Mouse (Mus musculus) limb, embryonic 14.5 days (tissue): ENCODE data around the gene Ppp1r3d. TPM values are rescaled to one million over a fixed set of nuclear protein-coding genes. Genes with fewer than 3 reads are reported as not detected.
A peak's percentile ranks its signal among the peaks of the same experiment; 100 is the strongest.

Source experiments
- ATAC-seq: fragments of 200-750 bp; cut with Nextera tagmentation; 2 replicates; pipeline ENCODE4 v1.8.0; 2017; ENCODE audit warnings: low read depth, moderate number of reproducible peaks, moderate TSS enrichment; ENCODE audit not compliant: low FRiP score
- DNase-seq: peaks from one replicate; pipeline ENCODE4 v3.0.0-alpha.2; 2015; ENCODE audit warnings: low spot score
- H3K27ac ChIP-seq: fragments of 300-500 bp; sonication (generic); replicated peaks from 2 replicates; pipeline ENCODE4 v1.5.1; 2014; ENCODE audit warnings: low read depth, mild to moderate bottlenecking, low read length, moderate library complexity, mixed read lengths
- H3K27me3 ChIP-seq: fragments of 300-500 bp; sonication (generic); 2 replicates; pipeline ENCODE4 v1.6.1; 2014; ENCODE audit warnings: low read length, mixed read lengths; ENCODE audit not compliant: control insufficient read depth, insufficient read depth
- H3K36me3 ChIP-seq: fragments of 300-500 bp; sonication (generic); 2 replicates; pipeline ENCODE4 v1.6.1; 2014; ENCODE audit warnings: mild to moderate bottlenecking, low read length, moderate library complexity, mixed read lengths; ENCODE audit not compliant: control insufficient read depth, insufficient read depth
- H3K4me1 ChIP-seq: fragments of 300-500 bp; sonication (generic); 2 replicates; pipeline ENCODE4 v1.6.1; 2014; ENCODE audit warnings: antibody characterized with exemption, low read length, mixed read lengths; ENCODE audit not compliant: control insufficient read depth, insufficient read depth
- H3K4me2 ChIP-seq: fragments of 300-500 bp; sonication (generic); replicated peaks from 2 replicates; pipeline ENCODE4 v1.6.1; 2014; ENCODE audit warnings: low read depth, mild to moderate bottlenecking, low read length, moderate library complexity; ENCODE audit not compliant: severe bottlenecking
- H3K4me3 ChIP-seq: fragments of 300-500 bp; sonication (generic); replicated peaks from 2 replicates; pipeline ENCODE4 v1.5.1; 2014; ENCODE audit warnings: low read length
- H3K9ac ChIP-seq: fragments of 300-500 bp; sonication (generic); 2 replicates; pipeline ENCODE4 v1.6.1; 2014; ENCODE audit warnings: mild to moderate bottlenecking, low read depth, low read length, moderate library complexity; ENCODE audit not compliant: severe bottlenecking
- H3K9me3 ChIP-seq: fragments of 300-500 bp; sonication (generic); 2 replicates; pipeline ENCODE4 v1.6.1; 2016; ENCODE audit warnings: low read length; ENCODE audit not compliant: control insufficient read depth
- POLR2A ChIP-seq: fragments of 200-500 bp; IDR thresholded peaks from 2 replicates; pipeline ENCODE4 v1.8.0; 2012; ENCODE audit warnings: inconsistent platforms, mild to moderate bottlenecking, moderate library complexity, borderline replicate concordance; ENCODE audit not compliant: insufficient read depth, insufficient read length; ENCODE audit errors: extremely low read depth
- WGBS: fragments of 180-500 bp; shearing (Covaris S2); extraction: QIAGEN DNeasy Blood & Tissue Kit; methylation state at CpG from one replicate; pipeline ENCODE4 v1.1.7; 2014; 5-methylcytosine and 5-hydroxymethylcytosine counted together
- polyA plus RNA-seq, 2 experiments: library from polyadenylated mRNA; depleted of rRNA in 1 of 2; stranded (reverse) in 1 of 2; unstranded in 1 of 2; fragments of >200 nt; fragmentation: Nextera tagmentation in 1 of 2; extraction: Ambion mirVana in 1 of 2; gene quantifications; 2 replicates each; pipeline versions ENCODE4 v1.2.1 to v1.2.3; 2012 to 2014

Ppp1r3d gene
- polyA plus RNA-seq, 2 experiments, result 3.1 to 4.0 TPM

DNA sequence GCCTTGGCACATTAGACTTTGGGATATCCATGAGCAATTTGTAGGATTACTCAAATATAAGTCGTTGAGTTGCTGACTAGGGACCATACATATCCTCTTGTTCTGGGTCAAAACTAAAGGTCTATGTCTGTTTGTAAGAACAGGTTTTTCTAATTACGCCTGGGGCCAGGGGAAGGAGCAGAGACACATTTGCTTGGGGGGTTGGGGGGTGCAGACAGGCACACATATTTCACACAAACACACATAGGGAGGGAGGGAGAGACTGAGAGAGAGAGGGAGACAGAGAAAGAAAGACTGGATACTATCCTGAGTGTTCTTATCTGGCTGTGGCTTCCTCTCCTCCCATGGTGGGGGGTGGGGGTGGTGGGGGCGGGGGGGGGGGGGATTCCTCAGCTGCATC, 7.9 kb upstream of the Ppp1r3d start:
- Histone ChIP-seq H3K36me3 (peaks cover 6% of the 10 kb centered on the region; the same call in 1 of the 2 replicates), H3K27ac (no peak overlapping the region), H3K27me3 (no peaks in the 10 kb centered on the region), H3K9ac (no peak overlapping the region), H3K4me2 (no peak overlapping the region), H3K9me3 (no peaks in the 10 kb centered on the region), H3K4me1 (peaks cover 9% of the 10 kb centered on the region; the same call in 1 of the 2 replicates), H3K4me3 (no peak overlapping the region)
- ATAC-seq (no peak), DNase-seq (no peak)
- WGBS, result 16% methylated on average over 2 of the region's 3 CpGs
- TF ChIP-seq POLR2A, result no peak

DNA sequence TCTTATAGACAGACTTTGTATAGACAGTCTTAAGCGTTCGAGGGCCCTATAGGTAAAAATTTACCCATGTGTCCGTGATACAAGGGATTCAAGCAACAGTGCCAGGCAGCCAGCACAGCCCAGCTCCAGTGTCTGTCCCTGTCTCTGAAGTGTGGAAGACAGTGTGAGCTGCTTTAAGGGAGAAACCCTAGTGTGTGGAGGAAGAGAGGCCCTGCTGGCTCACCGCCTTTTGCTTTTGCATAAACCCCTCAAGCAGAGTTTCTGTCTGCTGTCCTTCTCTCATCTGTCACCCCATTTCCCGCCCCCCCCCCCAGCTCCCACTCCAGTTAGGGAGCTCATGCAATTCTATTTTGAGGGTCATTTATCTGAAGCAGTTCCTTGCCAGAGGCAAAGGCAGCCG, 7.3 kb upstream of the Ppp1r3d start:
- DNase-seq (no peak), ATAC-seq (no peak)
- no peak overlapping the region for H3K9ac ChIP-seq
- H3K4me2 ChIP-seq, result no peak overlapping the region
- H3K27ac ChIP-seq, result no peak overlapping the region
- no peak overlapping the region for H3K4me3 ChIP-seq
- peaks cover 6% of the 10 kb centered on the region; the same call in 1 of the 2 replicates for H3K36me3 ChIP-seq
- no peaks in the 10 kb centered on the region for H3K9me3 ChIP-seq
- 32% methylated on average over 6 of the region's 6 CpGs for WGBS
- H3K27me3 ChIP-seq, result no peaks in the 10 kb centered on the region
- H3K4me1 ChIP-seq, result peaks cover 9% of the 10 kb centered on the region; the same call in 1 of the 2 replicates
- TF ChIP-seq POLR2A, result no peak

DNA sequence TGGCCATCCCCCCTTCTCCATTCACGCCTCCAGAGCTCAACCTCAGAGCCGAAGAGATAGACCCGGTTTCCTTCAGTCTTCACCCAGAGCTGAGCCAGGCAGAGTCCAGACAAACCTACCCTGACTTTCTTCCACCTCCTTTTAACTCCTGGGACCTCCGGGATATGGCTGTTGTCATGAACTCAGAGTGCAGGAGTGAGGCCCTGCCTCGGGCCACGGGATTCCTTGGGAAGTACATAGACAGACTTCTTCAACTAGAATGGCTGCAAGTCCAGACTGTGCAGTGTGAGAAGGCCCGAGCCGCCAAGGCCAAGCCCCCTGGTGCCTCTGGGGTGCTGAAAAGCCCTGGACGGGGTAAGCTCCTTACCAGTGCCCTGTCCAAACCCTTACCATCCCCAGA, 6.3 kb upstream of the Ppp1r3d start:
- Histone ChIP-seq H3K4me2 (no peak overlapping the region), H3K36me3 (peaks cover 6% of the 10 kb centered on the region; the same call in 1 of the 2 replicates), H3K27ac (no peak overlapping the region), H3K27me3 (no peaks in the 10 kb centered on the region), H3K9me3 (no peaks in the 10 kb centered on the region), H3K4me3 (no peak overlapping the region), H3K4me1 (peaks cover 9% of the 10 kb centered on the region; the same call in 1 of the 2 replicates), H3K9ac (no peak overlapping the region)
- 83% methylated on average over 9 of the region's 9 CpGs for WGBS
- DNase-seq (no peak), ATAC-seq (no peak)
- no peak for TF ChIP-seq POLR2A

DNA sequence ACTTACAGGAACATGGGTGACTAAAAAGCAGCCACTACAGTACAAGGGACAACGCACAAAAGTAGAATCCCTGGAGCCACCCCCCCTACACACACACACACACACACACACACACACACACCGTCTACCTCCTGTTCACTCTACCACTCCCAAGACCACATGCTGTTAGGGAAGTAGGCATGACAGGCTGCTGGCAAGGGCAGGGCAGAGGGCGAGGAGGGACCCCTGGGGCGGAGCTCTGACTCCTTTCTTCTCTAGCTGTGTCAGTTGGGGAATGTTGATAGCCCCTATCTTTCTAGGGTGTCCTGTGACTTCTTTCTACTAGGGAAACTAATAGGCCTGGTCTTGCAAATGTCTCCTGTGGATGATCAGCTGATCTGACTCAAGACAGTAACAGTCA, 2.7 kb upstream of the Ppp1r3d start:
- Histone ChIP-seq H3K27me3 (peaks cover 19% of the 10 kb centered on the region), H3K9me3 (no peaks in the 10 kb centered on the region), H3K27ac (no peak overlapping the region), H3K4me3 (no peak overlapping the region), H3K36me3 (peaks cover 6% of the 10 kb centered on the region; the same call in 1 of the 2 replicates), H3K9ac (no peak overlapping the region), H3K4me1 (peaks cover 12% of the 10 kb centered on the region), H3K4me2 (no peak overlapping the region)
- WGBS, result 66% methylated on average over 4 of the region's 4 CpGs
- DNase-seq (no peak), ATAC-seq (no peak)
- TF ChIP-seq POLR2A, result no peak

DNA sequence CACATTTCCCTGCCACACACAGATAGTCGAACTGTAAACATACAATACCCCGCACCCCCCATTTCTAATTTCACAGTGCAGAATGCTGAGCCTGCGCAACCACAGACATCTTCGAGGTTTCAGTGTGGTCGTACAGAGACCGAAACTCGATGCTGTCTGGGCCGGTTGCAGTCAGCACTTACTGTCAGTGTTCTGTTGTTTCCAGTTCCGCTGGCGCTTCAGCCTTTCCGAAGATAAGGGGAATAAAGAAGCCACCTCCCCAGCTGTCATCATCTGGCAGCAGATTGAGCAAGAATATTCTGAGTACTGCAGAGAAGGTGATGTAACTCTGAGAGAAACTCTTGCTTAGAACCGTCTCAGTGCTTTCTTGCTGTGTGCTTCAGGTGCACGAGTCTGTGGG, 2.2 kb upstream of the Ppp1r3d start:
- Histone ChIP-seq H3K27ac (no peak overlapping the region), H3K4me2 (no peak overlapping the region), H3K4me1 (peaks cover 12% of the 10 kb centered on the region), H3K27me3 (peaks cover 19% of the 10 kb centered on the region), H3K9ac (no peak overlapping the region), H3K4me3 (no peak overlapping the region), H3K9me3 (no peaks in the 10 kb centered on the region), H3K36me3 (peaks cover 6% of the 10 kb centered on the region; the same call in 1 of the 2 replicates)
- no peak for TF ChIP-seq POLR2A
- 66% methylated on average over 13 of the region's 13 CpGs for WGBS
- DNase-seq (no peak), ATAC-seq (no peak)

DNA sequence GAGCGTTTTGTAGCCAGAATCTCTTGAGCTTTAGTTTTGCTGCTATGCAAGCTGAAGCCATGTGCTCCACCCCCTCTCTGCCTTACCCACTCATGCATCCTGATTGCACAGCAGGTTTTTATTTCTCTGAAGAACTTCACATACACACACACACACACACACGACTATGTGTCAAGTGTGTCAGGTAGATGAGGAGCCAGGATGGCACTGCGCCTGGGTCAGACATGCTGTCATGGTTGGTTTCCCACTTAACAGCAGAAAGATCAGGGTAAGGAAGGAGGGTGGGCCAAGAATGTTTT, 827 bp upstream of the Ppp1r3d start:
- H3K27ac ChIP-seq, result no peak overlapping the region
- peak overlapping the region; percentile 99 for H3K4me2 ChIP-seq
- TF ChIP-seq POLR2A, result no peak
- ATAC-seq (no peak), DNase-seq (no peak)
- 41% methylated on average over 3 of the region's 3 CpGs for WGBS
- H3K36me3 ChIP-seq, result peaks cover 6% of the 10 kb centered on the region; the same call in 1 of the 2 replicates
- peaks cover 19% of the 10 kb centered on the region for H3K27me3 ChIP-seq
- peak overlapping the region; percentile 59 for H3K9ac ChIP-seq
- no peaks in the 10 kb centered on the region for H3K9me3 ChIP-seq
- peaks cover 12% of the 10 kb centered on the region for H3K4me1 ChIP-seq
- peak overlapping the region; percentile 62 for H3K4me3 ChIP-seq
